Mouse (Mus musculus) embryonic fibroblast, embryonic 13.5 days (primary cell): ENCODE results near the gene Prr12.

ENCODE experiments used
- CTCF ChIP-seq: IDR thresholded peaks from 2 replicates; pipeline ENCODE4 v1.5.1; 2011; ENCODE audit warnings: mild to moderate bottlenecking, control low read depth, low read length, moderate library complexity, borderline replicate concordance; ENCODE audit not compliant: insufficient read depth
- POLR2A ChIP-seq: IDR thresholded peaks from 2 replicates; pipeline ENCODE4 v1.6.1; 2011; ENCODE audit warnings: low read depth, mild to moderate bottlenecking, control low read depth, low read length, moderate library complexity

- TF ChIP-seq CTCF, result no peak
- TF ChIP-seq POLR2A, result no peak; the same call in 1 of the 2 replicates
Observed at GRCm38 (mm10) chr7:45081016-45081415, 28.3 kb upstream of the Prr12 start.
